Mouse (Mus musculus): ENCODE results near the gene Ndst2.
A peak's percentile ranks its signal among the peaks of the same experiment; 100 is the strongest.

Ndst2 gene

DNA sequence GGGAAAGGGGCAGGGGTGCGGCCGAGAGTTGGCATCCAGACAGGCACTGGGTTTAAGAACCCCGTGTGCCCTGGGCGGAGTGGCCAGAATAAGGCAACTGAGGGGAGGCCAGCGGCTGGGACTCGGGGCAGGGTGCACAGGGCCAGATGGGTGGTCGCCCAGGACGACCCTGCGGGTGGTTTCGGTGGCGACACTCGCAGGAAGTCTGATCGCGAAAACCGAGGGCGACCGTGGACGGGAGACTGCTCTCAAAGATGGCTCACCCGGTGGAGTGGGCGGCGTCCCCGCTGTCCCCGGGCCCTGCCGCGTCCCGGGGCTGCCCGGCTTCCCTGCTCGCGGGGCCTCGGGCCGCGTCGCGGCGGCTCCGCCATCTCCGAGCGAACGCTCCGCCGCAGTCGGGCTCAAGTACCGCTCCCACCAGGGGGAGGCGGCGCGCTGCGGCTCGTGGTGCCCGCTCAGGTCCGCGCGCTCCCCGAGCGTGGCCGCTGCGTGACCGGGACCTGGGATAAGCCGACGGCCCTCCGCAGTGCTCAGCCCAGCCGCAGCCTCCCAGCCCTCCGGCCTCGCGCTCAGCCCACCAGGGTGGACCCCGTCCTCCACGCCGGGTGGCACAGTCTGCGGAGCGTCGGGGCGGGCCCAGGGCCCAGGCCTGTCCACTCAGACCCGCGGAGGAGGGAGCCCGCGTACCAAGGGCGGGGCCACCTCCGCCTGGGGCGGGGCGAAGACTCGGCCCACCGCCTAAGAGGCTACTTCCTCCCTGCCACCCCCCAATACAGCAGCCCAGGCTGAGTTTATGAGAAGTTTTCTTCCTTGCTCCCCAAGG lies at the start of gene Ndst2:
Gene Ndst2, minus strand, starts transcription at position 611 of the 823 bp plus-strand sequence.
- DNase-seq (ENCODE audit: low read depth, low spot score) = peak; percentile 45

DNA sequence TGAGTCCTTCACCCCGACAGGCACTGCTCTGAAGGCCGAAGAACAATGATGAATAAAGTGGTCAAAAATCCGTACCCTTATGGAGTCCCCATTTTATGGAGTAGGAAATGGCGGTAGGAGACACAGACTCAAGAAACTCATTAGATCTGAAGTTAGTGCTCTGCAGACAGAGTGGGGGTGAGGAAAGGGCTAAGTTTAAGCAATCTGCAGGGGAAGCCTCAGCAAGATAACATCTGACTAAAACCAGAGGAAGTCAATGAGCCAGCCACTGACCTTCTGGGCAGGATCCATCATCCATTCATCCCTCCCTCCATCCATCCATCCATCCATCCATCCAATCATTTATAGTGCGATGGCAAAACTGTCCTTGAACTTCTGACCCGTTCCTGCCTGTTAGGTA lies 49.2 kb upstream of the Ndst2 start:
- DNase-seq (ENCODE audit: low read depth, low spot score) = no peak

DNA sequence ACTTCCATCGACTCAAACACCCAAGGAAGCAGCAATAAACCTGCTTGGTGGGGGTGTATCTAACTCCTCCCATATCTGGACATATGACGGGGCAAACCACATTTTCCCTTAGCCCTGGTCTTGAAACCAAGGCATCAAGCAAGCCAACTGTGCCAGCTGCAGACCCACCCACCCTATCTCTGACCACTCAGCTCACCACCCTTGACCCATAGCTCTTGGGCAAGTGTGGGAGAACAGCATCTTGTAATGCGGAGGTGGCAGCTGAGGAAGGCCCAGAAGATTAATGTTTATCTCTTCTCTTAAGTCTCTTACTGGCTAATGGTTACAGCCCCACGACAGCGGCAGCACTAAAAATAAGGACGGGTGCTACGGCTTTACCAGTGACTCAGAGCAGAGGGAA lies 48.5 kb upstream of the Ndst2 start:
- DNase-seq (ENCODE audit: low read depth, low spot score) = no peak

DNA sequence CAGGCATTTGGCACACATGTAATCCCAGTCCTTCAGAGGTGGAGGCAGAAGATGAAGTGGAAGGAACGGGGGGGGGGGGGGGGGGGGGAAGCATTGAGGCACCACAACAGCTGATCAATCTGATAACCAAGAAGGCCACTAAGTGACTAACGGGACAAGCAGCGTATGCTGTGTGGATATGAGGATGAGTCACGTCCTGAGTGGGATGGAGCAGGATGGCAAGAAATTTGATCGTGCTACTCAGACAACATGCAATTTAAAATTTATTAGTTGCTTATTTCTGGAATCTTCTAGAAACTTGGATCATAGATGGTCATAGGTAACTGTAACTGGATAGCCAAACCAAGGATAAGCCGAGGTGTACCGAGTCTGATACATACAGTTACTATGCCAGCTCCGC lies 45.9 kb upstream of the Ndst2 start:
- DNase-seq (ENCODE audit: low read depth, low spot score) = no peak

DNA sequence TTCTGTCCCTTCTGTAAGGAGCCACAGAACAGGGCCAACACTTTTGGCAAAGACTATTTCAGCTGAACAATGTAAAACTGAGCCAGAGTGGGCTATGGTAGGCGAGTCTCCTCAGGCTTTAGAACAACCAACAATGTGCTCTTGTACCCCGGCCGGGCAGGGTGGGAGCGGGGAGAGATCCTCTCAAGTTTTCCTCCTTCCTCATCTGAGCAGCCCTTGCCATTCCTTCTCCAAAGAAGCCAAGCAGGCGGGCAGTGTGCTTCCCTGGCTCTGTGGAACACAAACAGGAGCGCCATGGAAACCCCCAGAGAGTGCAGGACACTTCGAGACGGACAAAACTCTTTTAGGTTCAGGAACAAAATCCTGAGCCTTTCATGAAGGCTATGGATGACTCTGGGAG lies 44.1 kb upstream of the Ndst2 start:
- DNase-seq (ENCODE audit: low read depth, low spot score) = no peak

DNA sequence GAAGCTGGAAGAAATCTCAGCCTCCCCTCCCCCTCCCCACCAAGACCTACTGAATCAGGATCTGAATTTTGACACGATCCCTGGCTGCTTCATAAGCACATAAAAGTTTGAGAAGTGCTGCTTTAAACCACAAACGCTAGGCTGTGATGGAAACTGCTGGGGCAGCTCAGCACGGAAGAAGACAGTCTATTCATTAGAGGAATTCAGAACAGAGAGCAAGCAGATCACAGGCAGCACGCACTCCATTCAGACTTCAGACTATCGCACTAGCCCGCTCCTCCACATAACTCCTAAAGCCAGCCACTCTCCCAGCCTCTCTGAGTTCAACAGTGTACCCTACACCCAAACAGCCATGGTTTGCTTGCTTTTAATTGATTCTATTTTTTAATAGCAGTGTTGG lies 41.3 kb upstream of the Ndst2 start:
- no peak for DNase-seq (ENCODE audit: low read depth, low spot score)

DNA sequence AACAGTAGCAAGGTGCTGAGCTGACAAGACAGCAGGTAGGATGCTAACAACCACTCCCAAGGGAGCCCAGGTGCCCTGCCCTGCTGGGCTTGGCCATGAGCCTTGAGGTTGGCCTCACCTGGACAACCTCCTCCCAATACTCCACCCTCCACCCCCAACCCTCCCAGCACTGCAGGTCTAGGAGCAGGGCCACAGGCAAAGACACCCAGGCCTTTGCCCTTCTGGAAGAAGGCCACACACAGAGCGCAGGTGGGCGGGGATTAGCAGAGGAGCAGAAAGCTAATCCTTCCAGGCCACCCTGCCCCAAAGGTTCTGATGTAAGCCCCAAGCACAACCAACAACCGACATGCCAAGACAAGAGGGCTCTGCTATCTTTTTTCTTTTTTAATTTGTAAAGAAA lies 39.0 kb upstream of the Ndst2 start:
- no peak for DNase-seq (ENCODE audit: low read depth, low spot score)

DNA sequence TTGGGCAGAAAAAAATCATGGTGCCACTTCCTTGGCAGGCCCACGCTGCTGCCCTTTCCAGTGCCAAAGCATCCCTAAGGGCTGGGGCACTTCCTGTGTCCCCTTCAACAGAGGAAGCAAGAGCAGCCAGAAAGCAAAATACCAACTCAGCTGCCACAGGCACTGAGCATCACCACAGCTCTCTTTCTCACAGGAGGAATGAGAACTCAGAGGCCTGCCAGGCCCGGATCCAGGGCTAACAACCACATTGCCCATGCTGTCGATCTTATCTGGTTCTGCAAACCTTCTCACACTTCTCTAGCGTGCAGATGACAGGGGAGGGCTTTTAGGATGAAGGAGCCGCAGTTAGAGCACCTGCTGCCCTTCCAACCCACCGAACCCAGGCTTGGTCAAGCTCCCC lies 38.4 kb upstream of the Ndst2 start:
- no peak for DNase-seq (ENCODE audit: low read depth, low spot score)

DNA sequence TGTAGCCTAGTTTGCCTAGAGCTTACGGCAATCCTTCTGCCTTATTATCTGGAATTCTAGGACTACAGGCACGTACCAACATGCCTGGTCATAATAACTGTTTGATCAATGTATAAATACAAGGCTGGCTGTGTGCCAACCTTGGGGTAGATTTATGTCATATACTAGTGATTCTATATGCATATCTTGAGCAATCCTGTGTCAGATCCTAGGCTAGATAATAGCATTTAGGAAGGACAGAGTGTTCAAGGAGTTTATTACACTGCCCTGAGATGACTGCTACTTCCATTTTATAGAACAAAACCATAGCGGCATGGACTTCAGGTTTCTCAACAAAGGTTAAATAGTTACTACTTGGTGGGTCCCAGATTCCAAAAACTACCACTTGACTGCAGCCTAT lies 37.6 kb upstream of the Ndst2 start:
- no peak for DNase-seq (ENCODE audit: low read depth, low spot score)

DNA sequence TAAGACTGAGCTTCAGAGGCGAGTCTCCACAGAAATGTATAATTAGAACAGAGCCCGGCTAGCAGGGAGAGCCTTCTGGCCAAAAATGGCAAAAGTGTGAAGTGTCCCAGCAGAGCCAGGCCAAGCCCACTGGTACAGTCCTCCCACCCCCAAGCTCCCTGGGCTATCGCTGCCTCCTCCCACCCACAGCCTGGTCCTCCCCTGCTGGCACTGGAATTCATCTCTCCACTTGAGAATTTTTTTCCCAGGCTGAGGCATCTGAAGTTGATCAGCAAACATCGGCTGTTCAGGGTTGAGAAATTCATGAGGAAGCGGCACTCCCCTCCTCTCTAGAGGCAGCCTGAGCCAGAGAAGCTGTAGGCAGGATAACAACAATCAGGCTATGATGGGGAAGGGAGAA lies 34.2 kb upstream of the Ndst2 start:
- no peak for DNase-seq (ENCODE audit: low read depth, low spot score)

DNA sequence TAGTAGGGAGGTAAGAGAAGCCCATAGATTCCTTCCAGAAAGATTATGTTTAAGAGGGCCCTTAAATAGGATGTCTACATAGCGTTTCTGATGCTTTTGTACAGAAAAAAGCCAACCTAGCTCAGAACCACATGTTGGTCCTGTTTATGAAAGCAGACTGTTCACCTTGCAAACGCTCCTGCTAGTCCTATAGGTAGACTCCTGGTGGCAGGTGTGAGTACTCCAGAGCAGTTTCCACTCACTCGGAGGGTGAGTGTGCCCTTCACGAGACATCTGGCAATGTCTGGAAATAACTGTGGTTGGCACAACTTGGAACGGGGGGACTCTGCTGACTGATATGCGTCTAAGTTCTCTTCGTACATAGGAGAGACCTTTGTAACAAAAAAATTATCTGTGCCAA lies 33.6 kb upstream of the Ndst2 start:
- DNase-seq (ENCODE audit: low read depth, low spot score) = no peak

DNA sequence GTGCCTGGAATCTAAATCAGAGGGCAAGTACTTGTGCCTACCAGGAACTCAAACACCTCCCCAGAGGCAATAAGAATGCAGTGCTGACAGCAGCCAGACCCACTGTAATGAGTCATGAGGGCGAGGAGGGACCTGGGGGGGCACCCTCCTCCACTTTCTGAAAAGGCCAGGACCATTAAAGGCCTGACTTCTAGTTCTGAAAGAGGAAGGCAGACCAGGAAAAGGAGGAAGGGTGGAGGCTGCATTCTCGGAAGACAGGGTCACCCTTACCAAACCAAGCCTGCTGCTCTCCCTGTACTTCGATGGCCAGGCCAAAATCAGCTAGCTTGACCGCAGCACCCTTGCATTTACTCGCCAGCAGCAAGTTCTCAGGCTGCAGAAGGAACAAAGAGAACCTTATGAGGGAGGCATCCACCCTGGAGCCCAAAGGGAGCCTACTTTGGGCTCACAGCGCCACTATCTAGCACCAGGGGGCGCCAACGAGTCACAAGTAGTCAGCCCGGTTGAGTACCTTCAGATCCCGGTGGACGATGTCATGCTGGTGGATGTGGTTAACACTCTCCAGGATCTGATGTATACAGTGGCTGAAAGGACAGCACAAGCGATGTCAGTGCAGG lies 31.4 kb upstream of the Ndst2 start:
- peak; percentile 81 for DNase-seq (ENCODE audit: low read depth, low spot score)

DNA sequence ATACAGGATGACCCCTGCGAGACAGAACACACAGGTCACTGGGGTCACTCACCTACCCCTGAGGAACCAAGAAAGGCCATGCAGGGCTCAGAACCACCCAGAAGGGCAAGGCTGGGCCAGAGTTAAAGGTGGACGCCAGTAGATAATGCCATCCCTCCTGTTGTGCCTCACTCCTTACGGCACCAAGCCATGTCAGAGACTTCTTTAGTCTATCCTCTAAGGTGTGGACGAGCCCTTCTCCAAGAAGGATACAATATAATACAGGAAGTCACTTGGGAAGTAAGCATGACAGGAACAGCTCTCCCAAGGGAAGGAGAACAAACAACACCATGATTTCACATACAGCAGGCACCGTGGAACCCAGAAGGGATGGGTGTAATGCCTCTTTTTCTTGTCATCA lies 30.6 kb upstream of the Ndst2 start:
- no peak for DNase-seq (ENCODE audit: low read depth, low spot score)

DNA sequence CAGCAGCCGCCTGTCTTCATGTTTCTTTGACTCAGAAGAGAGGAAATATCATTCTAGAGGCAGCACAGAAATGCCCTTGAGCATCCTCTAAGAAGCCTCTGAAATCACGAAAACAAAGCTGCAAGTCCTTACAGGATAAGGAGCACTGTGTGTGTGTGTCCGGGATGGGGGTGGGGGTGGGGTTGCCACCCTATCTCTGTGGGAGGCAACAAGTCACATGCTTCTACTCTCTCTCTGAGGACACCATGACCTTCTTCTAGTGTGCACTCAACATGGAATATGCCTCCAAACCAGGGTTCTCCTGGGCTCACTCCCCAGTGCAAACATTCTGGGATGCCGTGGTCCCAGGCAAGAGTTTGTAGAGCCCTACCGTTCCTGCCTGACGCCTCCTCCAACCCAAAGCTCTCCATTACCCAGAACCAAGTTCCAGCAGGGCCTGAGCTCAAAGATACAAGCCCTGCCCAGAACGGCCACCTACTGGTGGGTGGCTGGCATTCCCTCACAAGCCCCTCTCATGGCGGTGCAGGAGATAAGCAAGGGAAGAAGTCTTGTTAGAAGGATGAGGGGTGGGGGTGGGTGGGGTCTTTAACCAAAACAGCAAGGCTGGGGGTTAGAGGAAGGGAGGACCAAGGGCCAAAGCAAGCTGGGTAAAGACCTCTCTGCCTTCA lies 24.5 kb upstream of the Ndst2 start:
- DNase-seq (ENCODE audit: low read depth, low spot score) = peak; percentile 41

DNA sequence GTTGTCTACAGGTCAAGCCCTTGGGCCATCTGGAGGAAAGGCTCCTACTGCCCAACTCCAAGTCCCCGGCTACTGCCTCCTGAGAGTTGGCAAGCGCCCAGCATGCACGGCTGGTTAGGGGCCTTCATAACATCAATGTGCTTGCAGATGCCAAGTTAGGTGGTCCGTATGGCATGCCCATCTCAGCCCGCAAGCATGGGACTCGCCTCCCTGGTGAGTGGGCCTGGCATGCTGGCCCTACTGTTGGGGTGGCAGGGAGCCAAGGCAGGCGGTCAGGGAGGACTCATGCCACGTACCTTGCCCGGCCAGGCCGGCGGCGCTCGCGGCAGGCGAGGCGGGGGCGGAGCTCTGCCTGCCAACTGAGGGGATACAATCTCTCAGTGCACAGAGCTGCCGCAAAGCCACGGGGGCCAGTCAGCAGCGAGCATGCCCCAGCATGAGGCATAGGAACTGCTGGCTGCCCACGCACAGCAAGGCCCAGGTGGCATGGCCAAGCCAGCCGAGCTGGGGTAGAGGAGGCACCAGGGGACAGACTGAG lies 23.1 kb upstream of the Ndst2 start:
- DNase-seq (ENCODE audit: low read depth, low spot score) = no peak

DNA sequence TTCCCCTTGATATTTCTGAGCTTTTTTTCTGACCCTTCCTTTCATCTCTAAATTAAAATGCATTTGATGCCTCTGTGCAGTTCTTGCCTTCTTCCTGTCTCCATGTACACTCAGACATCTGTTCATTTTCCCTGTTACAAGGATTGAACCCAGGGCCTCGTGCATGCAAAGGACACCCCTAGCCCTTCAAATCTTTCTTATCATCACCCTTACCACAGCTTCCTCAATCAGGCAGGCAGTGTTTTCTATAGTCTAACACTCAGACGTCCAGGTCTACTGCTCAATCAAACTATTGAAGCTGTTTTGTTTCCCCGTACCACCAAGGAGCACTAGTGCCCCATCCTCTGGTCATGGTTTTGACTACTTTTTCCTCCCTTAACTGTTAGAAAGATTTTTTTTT lies 19.4 kb upstream of the Ndst2 start:
- no peak for DNase-seq (ENCODE audit: low read depth, low spot score)

DNA sequence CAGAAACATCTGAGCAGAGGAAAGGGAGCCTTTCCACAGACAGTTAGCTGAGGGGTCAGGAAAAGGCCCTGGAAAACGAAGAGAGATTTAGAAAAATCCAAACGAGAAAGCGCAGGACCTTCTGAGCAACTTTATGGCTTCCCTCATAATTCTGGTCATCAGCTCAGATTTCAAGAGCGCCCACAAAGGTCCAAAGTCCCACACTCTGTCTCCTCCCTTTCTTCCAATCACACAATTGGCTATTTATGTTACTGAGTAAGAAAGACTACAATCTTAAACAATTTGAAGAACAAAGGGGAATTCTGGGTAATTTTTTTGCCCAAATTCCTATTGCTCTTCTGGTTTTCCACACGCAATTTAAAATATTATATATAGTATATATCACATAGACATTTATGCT lies 16.1 kb upstream of the Ndst2 start:
- DNase-seq (ENCODE audit: low read depth, low spot score) = no peak

DNA sequence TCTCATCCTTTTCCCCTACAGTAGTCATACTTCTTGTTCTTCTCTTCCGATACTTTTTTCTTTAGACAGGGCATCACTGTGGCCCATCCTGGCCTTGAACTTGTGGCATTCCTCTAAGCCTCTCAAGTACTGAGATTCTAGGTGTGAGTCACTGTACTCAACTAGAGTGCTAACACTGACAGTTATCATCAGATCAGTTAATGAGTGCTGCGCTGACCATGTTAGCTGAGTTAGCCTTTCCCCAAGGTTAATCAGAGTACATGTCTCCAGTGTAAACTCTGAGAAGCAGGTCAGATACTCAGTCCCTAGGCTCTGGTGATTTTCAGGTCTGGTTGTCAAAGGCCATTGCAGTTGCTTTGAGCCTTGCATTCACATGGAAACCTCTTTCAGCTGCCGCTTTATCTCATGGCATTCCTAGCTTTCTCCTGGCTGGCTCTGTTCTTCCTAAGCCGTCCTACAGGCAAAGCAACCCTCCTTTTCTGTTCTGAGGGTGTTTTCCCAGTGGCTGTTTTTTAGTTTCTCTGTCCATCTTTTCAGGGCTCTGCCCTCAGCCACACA lies 15.2 kb upstream of the Ndst2 start:
- no peak for DNase-seq (ENCODE audit: low read depth, low spot score)

DNA sequence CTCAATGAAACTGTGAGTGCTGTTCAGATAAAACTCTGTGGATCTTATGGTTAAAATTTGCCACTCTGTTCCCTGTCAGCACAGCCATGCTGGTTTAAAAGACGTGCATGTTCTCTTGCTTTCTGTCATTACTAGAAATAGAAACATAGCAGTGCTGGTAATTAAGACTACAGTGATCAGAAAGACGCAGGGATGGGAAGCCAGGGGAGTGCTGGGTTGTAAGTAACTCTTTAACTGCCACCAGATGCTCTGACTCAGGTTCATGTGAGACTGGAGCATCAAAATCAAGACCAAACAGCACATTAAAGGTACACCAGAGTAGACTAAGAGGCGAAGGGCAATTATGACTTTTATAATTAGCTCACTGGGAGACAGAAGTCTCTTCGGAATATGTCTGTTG lies 14.0 kb upstream of the Ndst2 start:
- DNase-seq (ENCODE audit: low read depth, low spot score) = no peak

DNA sequence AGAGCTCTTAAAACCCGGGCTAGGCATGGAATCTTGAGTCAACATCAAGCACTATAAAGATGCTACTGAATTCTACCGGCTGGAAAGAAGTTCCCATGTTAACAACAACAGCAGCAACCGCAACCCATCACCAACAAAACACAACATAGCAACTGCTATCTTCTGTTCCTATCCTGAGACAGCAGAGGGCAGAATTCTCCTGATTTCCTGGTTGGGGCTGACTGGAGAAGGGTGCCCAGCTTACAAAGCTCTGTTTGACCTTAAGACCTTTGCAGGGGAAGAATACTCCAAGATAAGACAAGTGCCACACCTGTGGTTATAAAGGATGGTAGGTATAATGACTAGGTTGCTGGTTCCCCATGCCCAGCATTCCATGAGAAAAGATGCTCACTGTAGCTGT lies 12.6 kb upstream of the Ndst2 start:
- DNase-seq (ENCODE audit: low read depth, low spot score) = no peak

DNA sequence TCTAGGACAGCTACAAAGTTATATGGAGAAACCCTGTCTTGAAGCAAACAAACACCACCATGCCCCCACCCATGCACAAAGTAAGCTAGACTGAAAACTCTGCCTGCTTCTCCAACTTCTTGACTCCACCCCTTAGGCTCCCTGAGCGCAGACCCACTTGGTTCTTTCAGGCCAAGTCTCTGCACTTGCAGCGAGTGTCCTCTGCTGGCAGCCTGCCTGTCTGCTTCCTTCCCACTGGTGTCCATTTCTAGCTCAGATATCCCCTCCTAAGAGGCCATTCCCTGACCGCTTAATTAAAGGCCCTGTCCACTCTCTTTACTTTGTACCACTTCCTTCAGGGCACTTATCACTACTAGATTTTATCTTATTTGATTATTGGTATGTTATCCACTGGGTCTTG lies 9.3 kb upstream of the Ndst2 start:
- no peak for DNase-seq (ENCODE audit: low read depth, low spot score)

DNA sequence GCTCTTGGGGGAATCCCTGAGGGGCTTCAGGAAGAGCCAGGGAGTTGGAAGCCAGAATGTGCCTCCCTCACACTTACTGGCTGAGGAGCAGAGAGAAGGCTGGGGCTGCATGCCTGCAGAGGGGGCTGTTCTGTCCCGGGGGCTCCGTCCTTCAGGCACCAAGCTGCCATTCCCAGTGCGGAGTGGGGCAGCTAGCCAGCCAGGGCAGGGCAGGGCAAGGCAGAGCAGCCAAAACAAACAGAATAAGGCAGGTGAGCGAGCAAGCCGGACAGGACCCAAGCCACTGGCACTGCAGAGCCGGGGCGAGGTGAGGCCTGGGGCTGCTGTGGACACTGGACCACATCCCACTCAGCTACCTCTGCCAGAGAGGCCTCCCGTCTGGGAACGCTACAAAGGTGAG lies 6.9 kb upstream of the Ndst2 start:
- no peak for DNase-seq (ENCODE audit: low read depth, low spot score)
